Mouse (Mus musculus) left cerebral cortex, adult 9 months (tissue): ENCODE measurements at regions not wholly inside any gene's neighbourhood (a gene's known extent, or its start where the extent isn't known, plus 50 kb on each side); places are given as distances from the start of the nearest gene placed in this dataset.

Source experiments
- DNase-seq, 2 experiments: peaks; one replicate each; pipeline ENCODE4 v3.0.0; 2022; ENCODE audit warnings: low spot score in 2 of 2

DNA sequence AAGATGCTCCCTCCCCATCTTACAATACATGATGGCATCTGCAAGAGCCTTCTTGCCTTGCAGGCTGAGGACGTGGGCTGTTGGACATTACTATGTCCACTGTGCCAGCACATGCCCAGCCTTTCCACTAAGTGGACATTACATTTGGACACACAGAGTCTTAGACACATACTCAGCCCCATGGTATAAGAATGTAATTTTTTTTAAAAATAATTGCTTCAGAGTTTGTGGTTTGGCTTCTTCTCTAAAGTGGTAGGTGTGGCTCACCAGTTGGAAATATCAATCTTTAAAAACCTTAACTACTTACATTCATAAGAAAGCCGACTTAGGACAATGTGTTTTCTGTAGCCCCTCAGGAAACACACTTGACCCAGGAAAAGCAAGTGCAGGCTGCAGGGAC lies 299.7 kb upstream of the Thbs1 start:
- DNase-seq = no peak

DNA sequence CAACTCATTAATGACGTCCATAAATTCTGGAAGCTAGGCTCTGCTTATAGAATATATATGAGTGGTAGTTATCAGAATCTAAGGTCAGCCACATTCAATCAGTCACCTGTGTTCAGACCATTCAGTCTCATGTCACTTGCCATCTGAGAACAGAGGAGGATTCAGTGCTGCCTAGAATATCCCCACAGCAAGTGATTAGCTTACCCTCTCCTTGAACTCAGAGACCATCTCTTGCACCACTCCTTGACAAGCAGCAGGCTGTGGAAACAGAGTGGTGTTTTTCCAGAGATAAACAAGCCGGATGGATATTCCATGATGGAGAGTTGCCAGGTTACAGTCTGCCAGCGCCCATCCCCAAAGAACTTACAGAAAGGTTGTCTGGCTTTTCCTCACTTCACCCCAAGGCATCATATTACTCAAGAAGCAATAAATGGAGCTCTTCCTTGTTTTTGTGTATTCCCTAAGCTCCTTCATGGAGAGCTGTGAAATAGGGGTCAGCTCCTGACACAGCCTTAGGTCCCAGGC lies 291.9 kb upstream of the Thbs1 start:
- no peak for DNase-seq

DNA sequence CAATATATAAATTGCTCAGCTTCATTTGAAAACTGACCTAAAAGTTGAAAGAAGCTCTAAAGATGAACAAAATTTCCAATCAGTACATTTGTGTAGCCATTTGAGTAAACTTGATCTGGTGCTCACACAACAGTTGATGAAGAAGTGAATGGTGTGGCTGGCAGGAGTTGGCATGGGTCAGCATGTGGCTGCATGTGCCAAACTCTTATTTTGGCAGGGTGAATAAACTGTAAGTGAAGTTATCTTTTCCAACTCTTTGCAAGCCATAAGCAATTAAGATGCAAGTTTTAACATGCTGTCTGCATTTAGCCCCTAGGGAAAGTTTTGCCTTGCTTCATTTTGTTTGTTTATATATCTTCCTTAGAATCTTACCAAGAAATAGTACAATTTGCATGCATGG lies 291.0 kb upstream of the Thbs1 start:
- DNase-seq = no peak

DNA sequence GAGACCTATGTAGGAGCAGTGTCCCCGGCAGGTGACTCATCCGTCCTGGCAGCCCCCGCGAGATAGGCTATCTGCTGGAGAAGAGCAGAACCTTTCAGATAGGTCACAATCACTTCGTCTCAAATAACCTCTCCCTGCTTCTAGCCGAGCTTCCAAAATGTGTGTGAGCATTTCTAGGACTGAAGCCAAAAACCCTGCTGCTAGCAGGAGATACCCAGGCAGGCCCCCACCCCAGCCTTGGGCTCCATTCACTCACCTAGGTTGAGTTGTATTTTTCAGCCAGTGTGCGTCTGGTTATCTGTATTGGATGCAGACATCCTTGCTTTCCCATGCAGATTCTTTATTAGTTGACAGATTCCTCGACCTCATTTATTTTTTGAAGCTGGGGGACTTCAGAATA lies 286.6 kb upstream of the Thbs1 start:
- no peak for DNase-seq

DNA sequence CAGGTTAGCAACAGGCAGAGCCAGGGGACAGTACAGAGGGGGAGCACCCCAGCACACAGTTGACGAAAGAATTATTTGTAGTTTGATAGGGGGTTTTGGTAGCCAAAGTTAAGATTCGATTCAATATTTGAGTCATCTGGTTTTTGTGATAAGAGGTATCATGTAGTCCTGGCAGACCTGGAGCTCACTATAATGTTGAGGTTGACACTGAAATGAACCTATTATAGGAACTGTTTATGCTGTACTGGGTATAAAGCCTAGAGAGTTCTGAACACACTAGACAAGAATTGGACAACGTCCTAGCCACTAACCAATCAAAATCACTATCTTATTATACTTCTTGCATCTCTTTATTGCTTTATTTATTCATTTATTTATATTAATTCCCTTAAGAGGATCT lies 284.4 kb upstream of the Thbs1 start:
- DNase-seq = no peak

DNA sequence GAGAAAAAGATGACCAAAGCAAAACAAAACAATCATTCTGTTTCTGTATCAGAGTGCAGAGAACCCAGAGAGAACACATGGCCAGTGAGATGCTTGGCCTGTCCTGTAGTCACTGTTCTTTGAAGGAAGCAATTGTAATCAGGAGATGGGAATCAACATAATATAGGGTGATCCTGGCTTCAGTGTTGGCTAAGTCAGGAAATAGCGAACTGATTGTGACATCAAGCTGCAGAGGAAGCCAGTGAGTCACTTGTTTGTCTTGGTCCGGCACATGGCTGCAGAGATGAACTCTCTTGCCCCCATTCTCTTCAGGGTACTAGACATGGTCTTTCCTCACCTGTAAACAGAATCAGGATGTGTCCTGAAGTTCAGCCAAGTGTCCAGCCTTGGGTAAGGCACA lies 273.3 kb upstream of the Thbs1 start:
- DNase-seq = no peak

DNA sequence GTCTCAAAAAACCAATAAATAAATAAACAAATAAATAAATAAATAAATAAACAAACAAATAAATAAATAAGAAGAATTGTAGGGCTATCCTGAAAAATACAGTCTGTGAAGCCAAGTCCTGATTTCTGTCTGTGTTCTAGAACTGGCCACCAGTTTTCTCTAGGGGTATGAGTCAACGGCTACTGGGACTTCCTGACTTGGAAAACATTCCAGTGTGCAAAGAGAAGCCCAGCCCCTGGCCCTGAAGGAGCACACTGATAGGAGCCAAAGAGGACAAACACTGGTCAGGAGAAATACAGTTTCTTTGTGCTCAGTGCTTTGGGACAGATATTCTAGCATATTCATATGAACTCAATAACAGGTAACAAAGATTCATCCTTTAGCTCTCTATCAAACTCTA lies 271.3 kb upstream of the Thbs1 start:
- DNase-seq = no peak

DNA sequence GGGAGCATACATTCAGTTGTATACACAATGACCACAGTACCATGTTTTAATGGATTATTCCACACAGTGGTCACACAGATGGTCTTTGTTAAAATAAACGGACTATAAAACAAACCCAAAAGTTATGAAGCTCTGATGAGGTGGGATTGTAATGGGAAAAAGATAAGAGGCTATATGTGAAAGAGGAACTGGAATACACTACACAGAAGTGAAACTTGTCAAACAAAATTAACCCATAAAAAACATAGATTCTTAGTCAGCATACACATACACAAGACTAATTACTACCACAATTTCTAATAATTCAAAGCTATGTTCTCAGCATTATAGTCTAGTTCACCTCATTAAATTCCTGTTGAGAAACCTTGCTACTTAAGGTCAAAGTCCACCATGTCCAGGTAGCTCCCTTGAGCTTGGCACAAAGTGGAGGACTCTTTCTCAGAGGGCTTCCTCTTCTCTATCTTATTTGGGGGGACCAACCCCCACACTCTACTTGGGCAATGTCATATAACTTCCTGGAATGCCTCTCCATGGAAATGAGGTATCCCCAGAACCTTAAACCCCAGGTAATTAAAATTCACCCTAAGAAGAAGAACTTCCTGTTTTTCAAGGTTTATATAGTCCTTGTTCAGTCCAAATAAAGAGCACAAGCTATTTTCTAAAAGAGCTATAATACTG lies 269.2 kb upstream of the Thbs1 start:
- no peak for DNase-seq

DNA sequence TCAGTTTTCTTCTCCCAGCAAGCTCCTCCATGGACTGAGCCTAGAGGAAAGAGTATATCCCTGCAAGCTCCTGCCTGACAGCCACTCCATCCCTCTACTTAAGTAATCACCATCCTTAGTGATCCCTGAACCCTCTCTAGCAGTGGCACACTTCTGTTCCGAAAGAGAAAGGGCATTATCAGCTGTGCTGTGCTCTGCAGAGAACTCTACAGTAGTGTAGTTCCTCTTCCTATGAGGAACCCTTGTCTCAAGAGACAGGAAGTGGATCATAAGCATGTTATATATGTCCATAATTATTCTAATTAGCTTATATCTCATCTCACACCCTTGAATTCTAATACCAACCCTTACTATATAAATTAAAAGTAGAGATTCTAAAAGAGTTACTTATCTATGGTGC lies 259.2 kb upstream of the Thbs1 start:
- no peak for DNase-seq

DNA sequence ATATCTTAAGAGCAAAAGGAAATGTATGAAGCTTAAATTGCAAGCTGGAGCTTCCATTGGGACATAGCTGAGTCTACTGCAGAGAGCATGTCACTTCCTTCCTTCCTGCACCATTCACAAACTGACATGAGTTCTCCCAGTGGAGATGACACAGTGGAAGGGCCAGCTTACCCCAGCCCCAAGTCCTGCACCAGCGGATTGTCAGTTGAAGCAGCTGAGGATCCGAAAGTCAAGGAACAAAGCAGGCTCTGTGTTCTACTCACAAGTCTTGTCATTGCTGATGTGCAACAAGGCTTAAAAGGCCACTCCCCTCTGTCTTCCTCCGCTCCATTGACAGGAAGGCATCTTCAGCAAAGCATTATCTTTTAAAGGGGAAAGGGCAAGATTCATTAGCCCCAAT lies 249.4 kb upstream of the Thbs1 start:
- no peak for DNase-seq

DNA sequence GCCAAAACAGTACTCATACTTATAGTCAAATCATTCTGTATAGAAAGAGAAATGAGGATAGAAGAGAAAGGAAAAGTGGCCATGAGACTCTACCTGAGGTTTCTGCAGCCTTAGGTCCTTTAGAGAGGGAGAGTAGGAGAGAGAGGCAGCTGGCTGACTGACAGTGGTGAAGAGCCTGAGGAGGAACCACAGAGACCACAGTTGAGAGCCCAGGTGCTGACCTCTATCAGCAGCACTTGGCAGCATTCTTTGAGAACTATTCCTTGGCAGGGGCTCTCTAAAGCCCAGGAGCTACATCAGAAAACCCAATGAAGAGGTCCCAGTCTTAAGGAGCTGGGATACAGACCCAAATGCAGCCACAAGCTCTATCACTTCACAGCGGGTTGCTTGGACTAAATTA lies 246.6 kb upstream of the Thbs1 start:
- DNase-seq = no peak

DNA sequence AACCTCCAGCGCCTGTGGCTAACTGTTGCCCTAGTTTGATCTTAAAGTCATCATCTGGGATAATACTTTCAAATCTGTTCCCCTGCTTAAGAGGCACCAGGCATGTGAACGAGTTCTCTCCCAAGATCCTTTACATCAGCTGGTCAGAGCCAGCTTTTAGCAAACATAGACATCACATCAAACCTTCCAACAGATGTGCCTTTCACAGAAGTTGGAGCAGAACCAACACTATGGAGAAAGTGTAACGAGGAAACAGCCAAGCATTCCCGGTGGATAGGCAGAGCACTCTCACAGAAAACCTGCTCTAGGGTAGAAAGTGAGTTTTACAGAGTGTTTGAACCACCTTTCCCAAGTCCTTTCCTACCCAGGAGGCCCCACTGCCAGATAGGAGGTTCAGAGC lies 244.7 kb upstream of the Thbs1 start:
- DNase-seq = no peak

DNA sequence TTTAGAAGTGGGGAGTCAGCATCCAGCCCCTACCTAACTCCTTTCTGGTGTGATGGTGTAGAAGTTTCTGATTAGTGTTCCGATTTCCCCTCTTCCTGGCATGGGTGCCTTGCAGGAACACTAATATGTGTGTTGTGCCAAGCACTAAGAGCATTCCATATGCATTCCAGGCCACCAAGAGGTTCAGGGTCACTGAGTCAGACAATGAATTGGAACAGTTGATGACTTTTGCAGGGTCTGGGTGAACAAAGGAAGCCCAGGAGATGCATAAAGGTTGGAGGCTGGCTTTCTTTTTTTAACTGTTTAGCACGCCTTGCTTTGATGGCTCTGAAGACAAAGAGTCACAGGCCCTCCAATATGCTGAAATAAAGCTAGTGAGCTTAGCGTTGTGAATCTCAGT lies 244.3 kb upstream of the Thbs1 start:
- DNase-seq = no peak

DNA sequence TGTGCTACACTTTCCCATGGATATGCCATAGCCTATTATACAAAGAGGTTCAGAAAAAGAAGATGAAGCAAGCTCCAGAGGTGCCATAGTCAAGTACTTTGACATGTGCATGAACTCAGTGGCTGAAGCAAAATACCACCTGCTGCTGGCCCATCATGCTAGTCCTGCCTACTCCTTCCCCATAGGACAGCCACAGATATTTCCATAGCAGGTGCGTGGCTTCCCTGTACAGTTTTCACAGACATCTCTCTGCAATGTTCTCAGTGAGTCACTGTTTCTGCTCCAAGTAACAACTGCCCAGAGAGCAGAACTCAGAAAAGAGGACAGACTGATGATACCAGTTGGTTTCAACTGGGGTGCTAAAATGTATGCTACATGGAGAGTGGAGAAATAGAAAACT lies 242.8 kb upstream of the Thbs1 start:
- no peak for DNase-seq

DNA sequence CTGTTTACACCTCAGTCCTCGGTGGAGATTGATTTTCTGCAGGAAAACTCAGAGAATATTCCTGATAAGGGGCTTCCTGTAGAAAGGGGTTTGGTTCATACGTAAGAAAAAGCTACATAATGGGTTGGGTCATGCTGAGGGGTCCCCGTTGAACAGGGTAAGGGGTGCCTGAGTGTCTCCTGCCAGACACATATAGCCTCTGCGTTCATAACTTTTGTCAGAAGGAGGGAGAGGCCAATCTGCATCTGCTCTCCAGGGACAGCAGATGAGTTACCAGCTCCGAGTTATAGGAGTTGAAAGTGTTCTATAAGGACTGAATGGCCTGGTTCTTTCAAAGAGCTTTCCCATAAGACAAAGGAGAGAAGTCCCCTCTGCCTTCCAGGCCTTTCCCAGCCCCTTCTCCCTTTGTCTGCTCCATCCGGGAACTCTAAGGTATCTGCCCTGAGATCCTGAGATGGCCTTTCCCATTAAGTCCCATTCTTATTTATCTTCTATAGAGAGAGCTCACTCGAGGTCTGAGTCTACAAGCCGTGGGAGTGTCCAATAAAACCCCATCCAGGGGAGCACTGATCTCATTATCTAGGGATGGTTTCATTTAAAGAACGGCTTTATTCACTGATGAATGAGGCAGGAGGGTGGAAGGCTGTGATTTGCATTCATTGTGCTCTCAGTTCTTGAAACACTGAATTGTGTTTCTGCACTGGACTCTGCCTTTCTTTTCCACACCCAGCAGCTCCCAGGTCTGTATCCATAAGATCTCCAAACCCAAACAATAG lies 240.0 kb upstream of the Thbs1 start:
- no peak for DNase-seq

DNA sequence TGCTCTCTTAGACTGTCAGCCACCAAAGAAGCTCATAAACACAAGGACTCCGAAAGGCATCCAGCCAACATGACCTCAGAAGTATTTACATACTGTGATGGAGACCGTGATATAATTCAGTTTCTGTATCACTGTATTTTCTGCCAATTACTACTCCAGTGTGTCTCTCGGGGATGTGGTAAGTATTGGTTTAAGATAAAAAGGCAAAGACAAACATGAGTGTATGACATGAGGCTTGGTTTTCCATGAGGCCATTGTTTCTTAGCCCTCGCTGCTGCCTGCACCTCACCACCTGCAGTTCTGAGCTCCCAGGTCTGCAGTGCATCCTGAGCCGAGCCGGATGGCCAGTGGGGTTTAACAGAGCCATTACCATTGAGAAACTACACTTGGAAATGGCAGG lies 233.9 kb upstream of the Thbs1 start:
- no peak for DNase-seq

DNA sequence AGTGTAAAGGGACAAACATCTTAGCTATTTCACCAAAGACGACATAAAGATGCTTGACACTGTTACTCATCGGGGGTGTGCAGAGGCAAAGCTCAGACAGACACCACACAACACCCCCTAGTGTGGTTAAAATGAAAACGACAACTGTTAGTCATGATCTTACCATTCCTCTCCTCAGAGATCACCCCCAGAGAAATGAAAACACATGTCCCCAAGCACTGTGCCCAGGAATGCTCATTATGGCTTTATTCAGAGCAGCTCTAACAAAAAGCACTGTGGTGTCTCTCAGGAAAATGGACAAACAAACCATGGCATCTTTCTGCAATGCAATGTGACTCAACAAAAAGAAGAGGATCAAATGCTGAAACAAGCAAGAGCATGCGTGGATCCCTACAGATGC lies 229.5 kb upstream of the Thbs1 start:
- no peak for DNase-seq

DNA sequence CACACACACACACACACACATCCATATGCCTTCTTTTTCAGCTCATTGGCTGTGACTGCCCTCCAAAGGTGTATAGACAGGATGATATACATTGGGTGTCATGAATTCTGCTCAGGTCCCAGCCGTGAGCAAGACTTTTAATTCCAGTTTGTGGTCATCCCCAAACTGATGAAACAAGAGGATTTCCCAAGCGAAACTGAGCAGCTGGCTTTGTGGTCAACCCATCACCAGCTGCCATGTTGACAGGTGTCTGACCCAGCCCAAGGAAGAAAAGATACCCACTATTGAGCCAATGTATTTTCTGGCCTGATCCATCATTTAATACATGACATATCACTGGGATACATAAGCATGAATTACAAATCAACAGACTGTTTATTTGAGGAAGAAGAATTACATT lies 228.8 kb upstream of the Thbs1 start:
- no peak for DNase-seq

DNA sequence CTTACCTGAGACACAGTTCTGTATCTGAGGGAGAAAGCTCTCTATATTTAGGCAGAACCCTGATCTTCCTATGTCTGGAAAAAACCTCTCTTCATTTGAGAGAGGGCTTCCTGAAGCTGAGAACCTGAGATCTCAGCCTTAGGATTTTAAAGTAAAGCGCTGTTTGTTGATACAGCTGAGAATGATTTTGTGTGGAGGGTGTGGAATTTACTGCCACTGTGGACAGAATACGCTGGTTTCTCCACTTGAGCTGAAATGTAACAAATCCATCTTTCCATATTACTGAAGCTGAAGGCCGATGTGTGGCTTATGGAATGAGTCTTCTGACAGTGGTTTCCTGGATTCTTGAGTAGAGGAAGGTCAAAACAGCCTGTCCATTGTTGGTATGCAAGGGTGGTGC lies 225.2 kb upstream of the Thbs1 start:
- no peak for DNase-seq

DNA sequence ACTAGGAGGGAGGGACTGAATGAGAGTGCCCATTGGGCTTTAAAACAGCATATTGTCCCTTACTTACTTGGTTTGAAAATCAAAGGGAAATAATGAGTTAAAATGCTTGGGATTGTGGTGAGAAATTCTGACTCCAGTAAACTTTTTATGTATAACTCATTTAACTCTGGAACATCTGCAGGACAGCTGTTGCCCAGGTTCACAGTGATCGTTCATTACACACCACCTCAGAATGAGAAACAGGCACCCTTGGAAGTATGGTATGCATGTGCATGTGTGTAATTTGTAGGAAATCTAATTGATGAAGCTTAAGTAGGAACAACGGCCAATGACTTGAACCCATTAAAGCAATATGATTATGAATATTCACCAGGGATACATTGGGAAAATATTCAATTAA lies 210.4 kb upstream of the Thbs1 start:
- DNase-seq = no peak

DNA sequence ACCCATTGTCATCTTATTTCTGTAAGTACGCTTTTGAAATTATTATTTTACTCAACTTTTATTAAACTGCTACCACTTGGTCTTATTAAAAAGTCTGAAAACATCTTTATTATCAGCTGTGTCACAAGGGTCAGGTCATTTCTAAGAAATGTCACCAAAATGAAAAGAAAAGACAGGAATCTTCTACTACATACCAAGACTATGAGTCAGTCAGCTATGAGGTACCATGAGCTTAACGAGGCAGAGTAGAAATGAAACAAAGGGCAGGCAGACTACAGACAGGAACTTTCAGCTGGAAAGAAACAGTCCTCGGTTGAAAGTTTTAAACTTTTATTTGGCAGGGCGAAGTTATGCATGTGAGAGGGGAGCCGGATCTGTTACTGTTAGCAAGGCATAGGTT lies 208.8 kb upstream of the Thbs1 start:
- DNase-seq = no peak

DNA sequence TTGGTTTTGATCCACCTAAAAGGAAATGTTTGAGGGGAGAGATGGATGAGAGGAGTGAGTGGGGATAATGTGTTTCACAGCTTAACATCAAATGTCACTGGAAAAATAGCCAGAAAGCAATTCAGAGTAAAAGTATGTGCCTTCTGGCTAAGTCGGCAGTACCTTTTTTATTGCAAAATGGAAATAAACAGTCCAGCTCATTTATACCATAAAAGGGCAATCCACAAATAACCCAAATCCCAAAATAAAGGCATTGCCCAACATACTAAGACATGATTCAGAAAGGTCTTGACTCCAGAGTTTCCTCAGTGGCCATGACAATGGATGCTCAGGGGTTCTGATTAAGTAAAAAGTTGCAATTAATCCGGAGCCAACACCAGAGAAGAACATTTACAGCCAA lies 208.0 kb upstream of the Thbs1 start:
- no peak for DNase-seq

DNA sequence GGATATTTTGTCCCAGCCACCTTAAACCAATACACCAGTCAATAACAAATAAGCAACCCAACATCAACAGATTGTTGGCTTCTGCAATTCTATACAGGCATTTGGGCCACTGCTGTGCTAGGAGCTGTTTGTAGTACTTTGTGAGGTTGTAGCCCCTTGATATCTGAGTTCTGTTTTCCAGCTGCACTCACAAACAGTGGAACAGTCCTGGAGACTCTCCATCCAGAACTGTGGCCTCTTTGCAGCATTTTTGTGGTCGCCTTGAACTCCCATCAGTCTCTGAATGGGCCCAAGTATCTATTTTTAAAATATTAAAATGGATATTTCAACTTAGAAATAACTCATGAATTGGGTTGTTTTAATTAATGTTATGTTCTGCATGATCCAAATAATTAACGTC lies 205.2 kb upstream of the Thbs1 start:
- no peak for DNase-seq

DNA sequence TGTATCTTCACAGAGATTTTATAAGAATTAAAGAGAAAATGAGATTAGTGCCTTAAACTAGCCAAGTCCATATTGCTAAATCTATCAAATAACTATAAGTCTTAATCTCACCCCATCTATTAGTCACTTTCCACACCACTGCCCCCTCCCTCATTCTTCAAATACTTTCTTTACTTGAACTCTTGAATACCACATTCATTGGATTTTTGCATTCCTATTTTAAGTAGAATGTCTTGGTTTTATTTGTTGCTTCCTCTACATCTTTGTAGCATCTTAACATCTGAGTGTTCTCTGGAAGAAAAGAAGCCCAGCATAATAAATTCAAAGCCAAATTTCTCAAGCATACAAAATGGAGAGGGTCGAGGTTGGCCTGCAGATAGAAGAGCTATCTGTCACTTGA lies 200.9 kb upstream of the Thbs1 start:
- DNase-seq = no peak
